Mouse (Mus musculus) CH12.LX (cell line): ENCODE data around the gene Tpst1. TPM values are rescaled to one million over a fixed set of nuclear protein-coding genes. Genes with fewer than 3 reads are reported as not detected.
A peak's percentile ranks its signal among the peaks of the same experiment; 100 is the strongest.

Source experiments
- DNase-seq: peaks from one replicate; pipeline ENCODE4 v3.0.0-alpha.2; 2013; ENCODE audit errors: extremely low read depth
- H3K27ac ChIP-seq: 2 replicates; pipeline ENCODE4 v1.5.1; 2012; ENCODE audit warnings: low read depth, mild to moderate bottlenecking, control low read depth, moderate library complexity; ENCODE audit not compliant: insufficient read depth
- H3K27me3 ChIP-seq: replicated peaks from 2 replicates; pipeline ENCODE3; 2012; ENCODE audit warnings: inconsistent platforms
- H3K36me3 ChIP-seq, 2 experiments: replicated peaks in 1 of 2; 2 replicates each; pipeline versions ENCODE3 to v1.6.1; 2012; ENCODE audit warnings: inconsistent platforms in 1 of 2, low read length in 1 of 2, mild to moderate bottlenecking in 1 of 2, mixed read lengths in 1 of 2, moderate library complexity in 1 of 2; ENCODE audit not compliant: control insufficient read depth in 1 of 2, insufficient read depth in 1 of 2
- H3K4me1 ChIP-seq, 2 experiments: 2 replicates each; pipeline ENCODE4 v1.6.1; 2012; ENCODE audit warnings: inconsistent platforms in 1 of 2, moderate library complexity in 1 of 2; ENCODE audit not compliant: insufficient read depth in 2 of 2, control insufficient read depth in 1 of 2
- H3K4me2 ChIP-seq: 2 replicates; pipeline ENCODE4 v1.6.1; 2012; ENCODE audit warnings: low read depth, mild to moderate bottlenecking, control low read depth; ENCODE audit not compliant: poor library complexity, insufficient read depth, severe bottlenecking
- H3K4me3 ChIP-seq, 3 experiments: fragments of 150-350 bp in 1 of 3; sonication (generic) in 1 of 3; replicated peaks in 1 of 3; 2 replicates each; pipeline versions ENCODE3 to v1.5.1; 2011 to 2012; ENCODE audit warnings: low read depth in 2 of 3, low read length in 2 of 3, mild to moderate bottlenecking in 2 of 3, moderate library complexity in 2 of 3, control low read depth in 1 of 3, improper control_type of control experiment in 1 of 3, inconsistent platforms in 1 of 3, mixed read lengths in 1 of 3; ENCODE audit not compliant: poor library complexity in 1 of 3
- H3K79me2 ChIP-seq: replicated peaks from 2 replicates; pipeline ENCODE4 v1.6.1; 2012; ENCODE audit warnings: mild to moderate bottlenecking, moderate library complexity; ENCODE audit not compliant: control insufficient read depth, poor library complexity, insufficient read depth, severe bottlenecking; ENCODE audit errors: extremely low read depth
- H3K9ac ChIP-seq: 2 replicates; pipeline ENCODE4 v1.6.1; 2012; ENCODE audit warnings: low read depth, mild to moderate bottlenecking, control low read depth, moderate library complexity; ENCODE audit not compliant: insufficient read depth
- H3K9me3 ChIP-seq: replicated peaks from 2 replicates; pipeline ENCODE3; 2012; ENCODE audit warnings: low read length, inconsistent platforms, mixed read lengths
- BHLHE40 ChIP-seq: IDR thresholded peaks from 2 replicates; pipeline ENCODE4 v1.6.1; 2011; ENCODE audit warnings: mild to moderate bottlenecking, low read depth, low read length, improper control_type of control experiment
- CHD2 ChIP-seq: IDR thresholded peaks from 2 replicates; pipeline ENCODE4 v1.6.1; 2011; ENCODE audit warnings: low read length, improper control_type of control experiment
- CTCF ChIP-seq, 2 experiments: IDR thresholded peaks in 1 of 2; conservative IDR thresholded peaks in 1 of 2; 2 replicates each; pipeline ENCODE4 v1.5.1; 2011 to 2012; ENCODE audit warnings: low read depth in 2 of 2, low read length in 2 of 2, improper control_type of control experiment in 1 of 2, inconsistent platforms in 1 of 2, mild to moderate bottlenecking in 1 of 2, moderate library complexity in 1 of 2
- ELF1 ChIP-seq: IDR thresholded peaks from 2 replicates; pipeline ENCODE4 v1.6.1; 2014; ENCODE audit warnings: low read depth, mild to moderate bottlenecking, inconsistent platforms, low read length, improper control_type of control experiment
- EP300 ChIP-seq: IDR thresholded peaks from 2 replicates; pipeline ENCODE4 v1.6.1; 2011; ENCODE audit warnings: low read length, improper control_type of control experiment
- IRF4 ChIP-seq: IDR thresholded peaks from 2 replicates; pipeline ENCODE4 v1.6.1; 2014; ENCODE audit warnings: low read depth, mild to moderate bottlenecking, inconsistent platforms, low read length, improper control_type of control experiment
- MAZ ChIP-seq: IDR thresholded peaks from 2 replicates; pipeline ENCODE4 v1.6.1; 2012; ENCODE audit warnings: low read depth, mild to moderate bottlenecking, inconsistent platforms, low read length, improper control_type of control experiment, moderate library complexity
- MEF2A ChIP-seq: IDR thresholded peaks from 2 replicates; pipeline ENCODE4 v1.6.1; 2014; ENCODE audit warnings: low read depth, mild to moderate bottlenecking, inconsistent platforms, low read length, improper control_type of control experiment, borderline replicate concordance
- MYC ChIP-seq: IDR thresholded peaks from 2 replicates; pipeline ENCODE4 v1.6.1; 2011; ENCODE audit warnings: low read depth, mild to moderate bottlenecking, improper control_type of control experiment, low read length
- NELFE ChIP-seq: IDR thresholded peaks from 2 replicates; pipeline ENCODE4 v1.6.1; 2011; ENCODE audit warnings: low read depth, low read length, improper control_type of control experiment
- PAX5 ChIP-seq: IDR thresholded peaks from 2 replicates; pipeline ENCODE4 v1.6.1; 2012; ENCODE audit warnings: low read length, inconsistent platforms, mixed read lengths
- POLR2A ChIP-seq: IDR thresholded peaks from 2 replicates; pipeline ENCODE4 v1.6.1; 2011; ENCODE audit warnings: low read depth, mild to moderate bottlenecking, improper control_type of control experiment, low read length
- POLR2AphosphoS2 ChIP-seq: IDR thresholded peaks from 2 replicates; pipeline ENCODE4 v1.6.1; 2011; ENCODE audit warnings: low read depth, low read length, improper control_type of control experiment
- SMC3 ChIP-seq: IDR thresholded peaks from 2 replicates; pipeline ENCODE4 v1.6.1; 2011; ENCODE audit warnings: low read depth, low read length, improper control_type of control experiment
- USF1 ChIP-seq: IDR thresholded peaks from 2 replicates; pipeline ENCODE4 v1.6.1; 2014; ENCODE audit warnings: low read depth, mild to moderate bottlenecking, inconsistent platforms, low read length, improper control_type of control experiment
- ZKSCAN1 ChIP-seq: IDR thresholded peaks from 2 replicates; pipeline ENCODE4 v1.6.1; 2012; ENCODE audit warnings: low read depth, inconsistent platforms, low read length, improper control_type of control experiment, borderline replicate concordance
- dilution Hi-C: fragments of 300-500 bp; cut with MboI; formaldehyde crosslinking; loops from 2 replicates; pipeline ENCODE4 v1.14.3; 2020; ENCODE audit warnings: low sequenced_read_pairs; ENCODE audit not compliant: extremely low pct_unique_long_range_greater_than_20kb, extremely low pct_ligation_motif_present
- in situ Hi-C: fragments of 300-500 bp; cut with MboI; formaldehyde crosslinking; loops from 3 replicates; pipeline ENCODE4 v1.14.3; 2019; ENCODE audit warnings: low sequenced_read_pairs, low pct_ligation_motif_present, low pct_unique_long_range_greater_than_20kb, mixed read lengths
- polyA plus RNA-seq: library from polyadenylated mRNA; unstranded; fragments of >175 nt; gene quantifications from 2 replicates; pipeline ENCODE4 v1.2.1, GENCODE M21; 2012; ENCODE audit warnings: low read depth; ENCODE audit not compliant: insufficient read length
- total RNA-seq, 2 experiments: library from RNA; depleted of rRNA; stranded (reverse); fragments of 300-350 nt in 1 of 2; fragments of >200 nt in 1 of 2; gene quantifications; 2 replicates each; pipeline ENCODE4 v1.2.3; 2012 to 2014

The Tpst1 gene
- total and polyA plus RNA-seq, 3 experiments: 36.8 to 52.5 (median 43.2) TPM

DNA sequence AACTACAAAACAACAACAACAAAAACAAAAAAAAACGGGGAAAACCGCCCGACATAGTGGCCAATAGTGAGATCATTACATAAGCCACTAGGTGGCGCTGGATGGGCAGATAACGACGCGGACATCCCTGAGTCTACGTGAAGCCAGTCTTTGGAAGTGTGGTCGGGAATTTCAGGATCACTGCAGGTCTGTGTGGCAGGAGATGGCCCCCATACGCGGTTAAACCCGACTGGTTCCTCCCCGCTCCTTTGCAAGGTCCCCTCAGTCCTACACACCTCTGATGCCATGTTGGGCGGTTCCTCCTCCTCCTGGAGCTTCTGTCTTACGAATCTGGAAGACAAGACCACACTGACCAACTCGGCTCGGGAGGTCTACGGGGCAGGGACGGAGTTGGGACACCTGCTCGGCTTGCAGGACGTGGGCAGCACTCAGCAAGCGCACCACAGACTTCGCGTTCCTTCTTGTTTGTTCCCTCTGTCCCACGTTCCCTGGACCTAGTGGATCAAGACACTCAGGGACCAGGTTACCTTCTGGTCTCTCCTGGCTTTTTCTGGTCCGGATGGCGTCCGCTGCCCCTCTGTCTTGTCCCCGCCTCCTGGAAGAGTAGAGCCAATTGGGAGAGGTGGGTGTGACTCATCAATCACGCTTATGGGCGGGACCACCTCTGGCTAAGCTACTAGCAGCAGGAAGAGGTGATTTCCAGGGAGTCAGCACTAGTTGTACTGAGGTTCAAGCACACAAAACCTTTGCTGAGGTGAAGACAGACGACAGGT lies 49.2 kb upstream of the Tpst1 start (continued):
- TF ChIP-seq CTCF (conservative IDR thresholded peaks at IDR 0.05 in 1 of 2, IDR thresholded peaks at IDR 0.05 in 1 of 2; ENCODE audit: low read depth in 2 of 2, low read length in 2 of 2): peak; percentile 78 to 79
- peak; percentile 82 for TF ChIP-seq POLR2A
- peak; percentile 41 for TF ChIP-seq SMC3
- peak; percentile 80; the same call in 1 of the 2 replicates for TF ChIP-seq POLR2AphosphoS2
- TF ChIP-seq NELFE: peak; percentile 73
- TF ChIP-seq ELF1: peak; percentile 72
- TF ChIP-seq MYC: peak; percentile 13; the same call in 1 of the 2 replicates
- TF ChIP-seq EP300: peak; percentile 32; the same call in 1 of the 2 replicates
- TF ChIP-seq CHD2: no peak
- TF ChIP-seq MEF2A: peak; percentile 35; the same call in 1 of the 2 replicates
- no peak for TF ChIP-seq PAX5

DNA sequence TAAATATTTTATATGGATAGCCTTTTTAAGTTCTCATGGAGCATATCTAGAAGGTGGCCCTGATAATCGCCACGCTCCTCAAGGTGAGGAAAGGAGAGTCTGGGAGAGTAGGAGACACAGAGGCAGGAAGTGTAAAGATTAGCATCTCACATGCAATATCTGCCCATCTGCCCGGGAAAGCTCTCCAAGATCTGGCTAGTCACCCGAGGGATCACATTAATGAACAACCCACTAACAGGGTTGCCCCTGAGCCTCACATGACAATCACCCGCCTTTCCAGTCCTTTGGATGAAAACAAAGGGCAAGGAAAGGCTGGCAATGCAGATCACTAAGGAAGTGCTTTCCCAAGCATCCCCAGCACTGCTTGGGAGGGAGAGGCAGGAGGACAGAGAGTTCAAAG lies 46.0 kb upstream of the Tpst1 start:
- Histone ChIP-seq H3K27me3 (peaks cover 6% of the 10 kb centered on the region), H3K9ac (no peak overlapping the region), H3K9me3 (no peaks in the 10 kb centered on the region), H3K4me2 (no peak overlapping the region), H3K27ac (no peak overlapping the region), H3K36me3 (peaks cover 5 to 18% of the 10 kb centered on the region in 2 experiments), H3K4me3 (no peak overlapping the region), H3K4me1 (peaks cover 19 to 40% of the 10 kb centered on the region in 2 experiments), H3K79me2 (peaks cover 14% of the 10 kb centered on the region; the same call in 1 of the 2 replicates)
- in situ Hi-C loops (no loop called here), dilution Hi-C loops (no loop called here)
- DNase-seq: no peak
- no peak for TF ChIP-seq PAX5
- no peak for TF ChIP-seq USF1
- TF ChIP-seq IRF4: no peak
- TF ChIP-seq EP300: no peak

DNA sequence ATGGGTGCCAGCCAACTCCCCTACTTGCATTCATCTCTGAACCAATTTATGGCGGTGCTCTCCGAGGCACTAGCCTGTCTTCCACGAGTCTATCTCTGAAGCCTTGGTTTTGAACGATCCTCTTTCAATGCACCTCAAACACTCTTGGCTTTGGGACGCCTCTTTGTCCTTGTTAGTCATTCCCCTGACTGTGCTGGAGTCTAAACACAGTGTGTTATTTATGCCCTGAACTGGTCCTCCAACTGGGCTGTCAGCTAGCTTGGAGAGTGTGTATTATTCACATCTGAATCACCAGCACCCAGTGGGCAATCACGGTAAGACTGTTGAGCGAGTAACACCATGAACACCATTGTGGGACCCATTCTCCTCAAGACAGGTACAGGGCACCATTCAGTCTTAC lies 45.4 kb upstream of the Tpst1 start:
- no peak overlapping the region for H3K27ac ChIP-seq
- no peak overlapping the region for H3K4me2 ChIP-seq
- no peak overlapping the region for H3K4me3 ChIP-seq
- peaks cover 5 to 21% of the 10 kb centered on the region in 2 experiments for H3K36me3 ChIP-seq
- in situ Hi-C loops (no loop called here), dilution Hi-C loops (no loop called here)
- H3K4me1 ChIP-seq: peaks cover 13 to 40% of the 10 kb centered on the region in 2 experiments
- DNase-seq: no peak
- H3K27me3 ChIP-seq: peaks cover 6% of the 10 kb centered on the region
- H3K9me3 ChIP-seq: no peaks in the 10 kb centered on the region
- TF ChIP-seq MAZ: no peak
- TF ChIP-seq CTCF (conservative IDR thresholded peaks at IDR 0.05 in 1 of 2, IDR thresholded peaks at IDR 0.05 in 1 of 2; ENCODE audit: low read depth in 2 of 2, low read length in 2 of 2): no peak
- no peak for TF ChIP-seq ELF1
- TF ChIP-seq ZKSCAN1: no peak
- no peak for TF ChIP-seq BHLHE40
- no peak for TF ChIP-seq USF1
- H3K9ac ChIP-seq: no peak overlapping the region
- peaks cover 14% of the 10 kb centered on the region; the same call in 1 of the 2 replicates for H3K79me2 ChIP-seq
